Mouse (Mus musculus) CH12F3 (cell line): ENCODE data around the gene Smco4.

Experiments used
- in situ Hi-C: fragments of 300-500 bp; cut with MboI; formaldehyde crosslinking; loops from 2 replicates; pipeline ENCODE4 v1.14.3; 2020; ENCODE audit warnings: low sequenced_read_pairs

The Smco4 gene

DNA sequence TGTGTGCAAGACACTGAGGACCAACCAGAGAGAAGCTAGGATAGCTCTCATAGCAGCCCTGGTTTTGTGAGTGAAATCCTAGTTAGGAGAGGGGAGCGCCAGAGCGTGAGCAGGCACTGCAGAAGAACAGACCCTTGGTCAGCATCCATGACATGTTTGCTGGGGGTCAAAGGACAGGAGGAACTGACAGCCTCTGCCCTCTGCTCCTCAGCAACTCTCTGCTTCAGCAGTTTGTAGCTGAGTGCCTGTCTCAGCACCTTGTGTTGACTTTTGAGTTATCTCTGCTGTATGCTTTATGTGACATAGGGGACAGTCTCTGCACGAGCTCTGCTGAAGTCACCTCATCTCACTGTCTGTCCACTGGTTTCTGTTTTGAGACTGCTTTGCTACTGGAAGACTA, 13.6 kb downstream of the Smco4 start:
- in situ Hi-C loops, result no loop called here

DNA sequence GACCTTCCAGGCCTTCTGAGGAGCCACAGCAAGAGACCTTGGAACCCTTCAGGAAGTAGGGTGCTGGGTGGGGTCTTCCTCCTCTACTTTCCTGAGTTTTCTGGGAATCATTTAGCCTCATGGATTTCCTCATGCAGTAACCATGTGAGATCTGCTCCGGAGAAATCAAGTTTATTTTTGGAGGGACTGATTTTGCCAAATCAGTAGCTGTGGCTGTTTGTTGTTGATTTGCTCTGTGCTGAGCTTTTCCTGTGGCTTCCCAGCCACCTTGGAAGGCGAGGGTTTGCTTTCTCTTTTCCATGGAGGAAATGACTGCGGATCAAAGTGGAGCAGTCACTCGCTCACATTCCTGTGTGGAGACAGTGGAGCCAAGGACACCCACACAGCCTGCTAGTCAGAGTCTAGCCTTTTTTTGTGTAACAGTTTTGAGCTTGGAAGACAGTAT, 14.2 kb downstream of the Smco4 start:
- in situ Hi-C loops, result no loop called here

DNA sequence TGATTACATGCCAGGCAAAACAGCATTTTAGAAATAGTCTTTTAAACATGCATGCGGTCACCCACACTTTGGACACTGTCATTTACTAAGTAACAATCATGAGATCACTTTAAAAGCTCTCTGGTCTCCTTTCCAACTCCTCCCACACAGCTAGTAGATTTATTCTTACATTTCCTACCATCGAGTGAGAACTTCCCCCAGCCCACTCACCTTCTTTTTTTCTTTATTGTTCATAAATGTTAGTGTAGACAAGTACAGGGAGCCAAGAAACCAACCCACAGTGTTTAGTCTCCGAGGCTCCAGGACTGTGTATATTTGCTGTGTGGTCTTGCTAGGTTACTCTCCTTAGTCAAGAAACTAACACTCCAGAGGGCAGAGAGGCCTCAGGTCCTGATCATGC, 16.1 kb downstream of the Smco4 start:
- in situ Hi-C loops, result no loop called here

DNA sequence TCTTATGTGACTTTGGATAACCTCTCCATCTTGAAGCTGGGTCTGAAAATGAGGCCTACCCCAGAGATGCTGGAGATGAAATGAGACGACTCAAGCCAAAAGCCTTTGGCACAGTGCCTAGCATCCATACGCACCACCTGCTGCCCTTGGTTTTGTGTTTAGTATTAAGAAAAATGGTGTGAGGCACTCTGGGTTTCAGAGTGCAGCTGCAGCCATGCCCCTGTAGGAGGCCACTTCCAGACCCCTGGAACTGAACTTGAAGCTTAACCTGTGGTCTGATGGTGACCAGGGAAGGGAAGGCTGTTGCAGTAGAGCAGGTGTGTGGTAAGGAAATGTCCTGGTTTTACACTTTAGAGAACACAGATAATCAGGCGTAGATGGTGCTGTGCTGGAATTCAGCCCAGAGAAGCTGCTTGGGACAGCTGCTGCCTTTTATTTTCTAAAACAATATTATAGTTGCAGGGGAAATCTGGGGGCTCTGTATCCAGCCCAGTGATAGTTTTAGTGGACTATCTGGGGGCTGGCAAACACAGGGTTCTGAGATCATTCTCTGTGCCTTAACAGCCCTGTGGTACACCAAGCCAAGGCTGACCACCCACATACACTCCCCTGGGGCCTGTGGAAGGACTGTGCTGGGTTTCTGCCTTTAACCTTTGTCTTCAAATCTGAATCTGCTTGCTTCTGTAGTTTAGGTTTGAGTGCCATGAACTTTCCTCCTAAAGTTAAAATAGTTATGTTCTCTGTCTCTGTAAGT, 17.5 kb downstream of the Smco4 start:
- in situ Hi-C loops, result no loop called here

DNA sequence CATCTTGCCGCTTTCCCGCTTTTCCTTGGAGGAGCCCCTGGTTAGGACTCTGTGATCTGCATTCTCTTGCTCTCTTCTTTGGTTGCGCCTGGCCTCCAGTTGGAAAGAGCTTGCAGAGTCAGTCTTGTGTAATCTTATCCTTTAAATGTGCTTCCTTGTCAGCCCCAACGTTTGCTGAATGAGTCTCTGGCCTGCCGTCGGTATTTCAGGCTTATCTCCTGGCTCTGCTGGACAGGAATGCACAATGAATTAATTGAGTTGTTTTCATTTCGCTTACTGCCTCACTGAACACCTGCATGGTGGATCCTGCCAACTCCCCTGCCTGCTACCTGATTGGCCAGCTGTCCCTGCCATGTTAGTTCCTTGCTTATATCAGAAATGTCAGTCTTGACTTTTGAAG, 19.7 kb downstream of the Smco4 start:
- in situ Hi-C loops, result no loop called here

DNA sequence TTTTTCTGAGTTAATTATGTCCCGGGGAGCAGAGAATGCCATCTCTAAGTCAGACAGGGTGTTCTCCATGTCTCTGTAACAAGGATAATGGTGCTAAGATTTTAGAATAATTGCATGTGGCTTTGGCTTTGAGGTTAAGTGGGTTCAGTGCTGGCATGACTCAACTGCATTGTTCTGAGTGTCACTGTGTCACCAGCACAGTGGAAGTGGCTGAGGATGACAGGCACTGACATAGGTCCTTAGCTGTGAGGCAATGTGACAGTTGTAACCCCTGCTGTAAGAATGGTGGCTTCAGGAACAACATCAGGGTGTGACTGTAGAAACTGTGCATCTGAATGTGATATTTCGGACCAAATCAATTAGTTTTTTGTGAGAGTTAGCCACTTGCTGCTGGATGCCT, 22.8 kb downstream of the Smco4 start:
- in situ Hi-C loops, result no loop called here

DNA sequence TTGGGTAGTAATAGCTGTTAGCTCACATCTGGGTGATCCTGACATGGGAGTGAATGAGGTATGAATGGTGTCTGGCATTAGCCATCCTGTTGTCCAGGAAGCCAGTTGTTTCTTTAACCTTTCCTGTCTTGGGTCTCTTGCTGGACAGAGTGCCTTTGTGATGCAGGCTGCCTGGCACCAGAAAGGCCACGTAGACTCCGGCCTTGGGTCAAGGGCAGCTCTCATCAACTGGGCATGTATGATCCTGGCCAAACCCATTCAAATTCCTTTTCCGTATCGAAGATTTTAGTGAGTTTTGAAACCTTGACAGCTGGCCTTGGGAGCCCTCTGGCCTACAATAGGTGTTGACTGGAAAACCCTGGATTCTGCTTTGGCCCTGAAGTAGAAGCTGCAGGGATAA, 24.7 kb downstream of the Smco4 start:
- in situ Hi-C loops, result no loop called here

DNA sequence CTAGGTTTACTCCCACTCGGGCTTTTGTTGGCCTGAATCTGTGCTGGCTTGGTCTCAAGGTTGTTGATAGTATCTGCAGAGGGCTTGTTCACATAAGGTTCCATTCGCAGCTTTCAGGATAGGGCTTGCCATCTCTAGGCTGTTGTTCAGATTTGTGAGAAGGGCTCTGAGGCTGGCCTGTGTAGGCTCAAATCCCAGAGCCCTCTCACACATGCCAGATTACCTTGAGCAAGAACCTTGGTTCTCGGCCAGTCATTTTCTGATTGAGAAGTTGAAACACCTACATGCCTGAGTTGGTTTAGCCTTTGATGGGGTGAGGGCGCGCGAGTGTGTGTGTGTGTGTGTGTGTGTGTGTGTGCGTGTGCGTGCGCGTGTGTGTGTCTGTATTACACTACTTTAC, 29.1 kb downstream of the Smco4 start:
- in situ Hi-C loops, result no loop called here

DNA sequence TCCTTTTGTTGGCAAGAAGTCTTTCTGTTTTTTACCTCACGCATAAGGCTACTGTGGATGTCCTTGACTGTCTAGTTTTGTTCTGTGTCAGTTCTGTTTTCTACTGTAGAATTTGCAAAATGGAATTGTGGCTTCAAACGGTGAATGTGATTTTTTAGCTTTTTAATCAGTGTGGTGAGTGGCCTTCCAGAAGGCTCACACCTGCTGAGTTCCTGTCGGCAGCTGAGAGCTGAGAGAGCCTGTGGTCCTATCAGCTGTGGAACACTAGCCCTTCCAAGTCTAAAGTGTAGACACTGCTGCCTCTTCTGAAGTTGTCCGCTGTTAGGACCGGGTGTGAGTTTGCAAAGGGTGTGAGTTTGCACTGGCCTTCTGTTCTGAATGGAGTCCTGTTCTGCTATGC, 29.7 kb downstream of the Smco4 start:
- in situ Hi-C loops, result no loop called here

DNA sequence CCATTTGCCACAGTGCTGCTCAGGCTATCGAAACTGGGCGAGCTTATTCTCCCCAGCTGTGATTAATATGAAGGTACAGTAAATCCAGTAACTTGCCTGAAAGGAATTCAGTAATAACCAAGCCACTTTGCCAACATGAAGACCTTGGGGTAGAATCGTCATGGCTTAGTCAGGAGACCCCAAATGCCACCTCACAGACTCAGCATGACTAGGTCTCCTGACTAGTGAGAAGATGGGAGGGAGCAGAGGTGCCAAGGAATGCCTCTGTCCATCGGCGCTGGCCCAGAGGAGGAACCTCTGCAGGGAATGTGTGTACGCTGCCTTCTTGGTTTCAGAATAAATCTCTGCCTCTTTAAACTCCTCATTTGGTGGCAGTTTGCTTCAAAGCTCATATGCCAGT, 30.4 kb downstream of the Smco4 start:
- in situ Hi-C loops, result no loop called here

DNA sequence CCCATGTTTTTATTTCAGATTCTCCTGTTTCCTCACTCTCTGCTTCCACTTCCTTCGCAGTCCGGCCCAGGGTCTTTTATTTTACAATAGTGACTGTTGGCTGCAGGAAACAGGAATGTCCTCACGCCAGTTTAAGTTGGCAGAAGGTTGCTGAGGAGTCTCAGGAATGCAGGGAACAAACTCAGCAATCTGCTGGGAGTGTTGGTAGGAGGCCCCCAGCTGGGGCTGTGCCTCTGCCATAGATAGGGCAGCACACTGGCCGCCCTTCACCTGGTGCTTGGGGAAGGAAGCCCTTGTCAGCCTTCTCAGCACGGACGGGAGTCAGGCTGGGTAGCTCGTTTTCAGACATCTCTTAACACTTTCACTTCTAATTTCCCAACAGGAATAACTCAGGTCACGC, 32.0 kb downstream of the Smco4 start:
- in situ Hi-C loops, result no loop called here

DNA sequence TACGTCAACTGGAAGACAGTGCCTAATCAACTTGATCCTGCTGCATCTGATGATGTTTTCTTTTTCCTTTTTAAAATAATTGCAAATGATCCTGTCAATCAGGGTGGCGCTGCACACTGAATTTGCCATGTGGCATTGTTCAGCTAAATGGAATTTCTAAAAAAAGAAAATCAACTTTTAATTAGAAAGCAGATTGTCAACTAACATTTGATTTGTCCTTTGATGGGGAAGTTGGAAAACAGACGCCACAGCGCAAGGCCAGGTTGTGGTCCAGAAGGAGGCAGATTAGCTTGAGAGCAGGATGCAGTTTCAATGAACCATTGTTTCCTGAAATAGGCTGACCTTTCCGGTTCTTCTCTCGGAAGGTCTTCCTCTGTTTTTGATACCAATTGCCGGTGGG, 33.3 kb downstream of the Smco4 start:
- in situ Hi-C loops, result no loop called here

DNA sequence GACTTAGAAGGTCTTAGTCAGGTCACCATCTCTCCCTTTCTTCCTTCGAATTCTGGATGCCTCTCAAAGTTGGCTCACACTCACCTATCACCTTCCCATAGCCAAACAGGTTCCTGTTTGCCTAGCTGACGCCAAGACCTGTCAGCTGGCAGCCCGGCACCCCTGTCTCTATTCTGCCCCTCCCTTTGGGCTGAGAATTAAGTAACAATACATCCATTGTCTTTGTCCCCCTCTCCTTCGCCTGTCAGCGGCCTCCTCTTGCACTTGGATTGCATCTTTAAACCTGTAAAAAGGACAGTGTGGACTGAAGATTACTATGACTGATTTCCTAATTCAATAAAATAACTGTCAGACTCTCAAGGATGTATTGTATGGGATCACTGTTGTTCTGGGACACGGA, 34.6 kb downstream of the Smco4 start:
- in situ Hi-C loops, result no loop called here

DNA sequence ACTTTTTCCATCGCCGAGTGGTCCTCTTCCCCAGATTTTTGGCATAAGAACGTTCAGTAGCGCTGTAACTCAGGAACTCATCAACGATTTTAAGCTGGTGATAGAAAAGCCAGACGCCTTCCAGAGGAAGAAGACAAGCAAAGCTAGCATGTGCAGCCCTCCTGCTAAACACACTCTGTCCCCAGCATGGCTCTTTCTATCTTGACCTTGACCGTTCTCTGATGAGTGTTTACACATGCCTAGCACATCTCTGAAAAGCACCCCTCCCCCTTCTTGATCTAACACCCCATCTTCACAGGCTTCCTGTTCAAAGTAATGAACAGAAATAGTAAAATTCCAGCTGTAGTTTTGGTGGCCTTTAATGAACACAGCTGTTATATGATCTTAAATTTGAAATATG, 35.1 kb downstream of the Smco4 start:
- in situ Hi-C loops, result no loop called here

DNA sequence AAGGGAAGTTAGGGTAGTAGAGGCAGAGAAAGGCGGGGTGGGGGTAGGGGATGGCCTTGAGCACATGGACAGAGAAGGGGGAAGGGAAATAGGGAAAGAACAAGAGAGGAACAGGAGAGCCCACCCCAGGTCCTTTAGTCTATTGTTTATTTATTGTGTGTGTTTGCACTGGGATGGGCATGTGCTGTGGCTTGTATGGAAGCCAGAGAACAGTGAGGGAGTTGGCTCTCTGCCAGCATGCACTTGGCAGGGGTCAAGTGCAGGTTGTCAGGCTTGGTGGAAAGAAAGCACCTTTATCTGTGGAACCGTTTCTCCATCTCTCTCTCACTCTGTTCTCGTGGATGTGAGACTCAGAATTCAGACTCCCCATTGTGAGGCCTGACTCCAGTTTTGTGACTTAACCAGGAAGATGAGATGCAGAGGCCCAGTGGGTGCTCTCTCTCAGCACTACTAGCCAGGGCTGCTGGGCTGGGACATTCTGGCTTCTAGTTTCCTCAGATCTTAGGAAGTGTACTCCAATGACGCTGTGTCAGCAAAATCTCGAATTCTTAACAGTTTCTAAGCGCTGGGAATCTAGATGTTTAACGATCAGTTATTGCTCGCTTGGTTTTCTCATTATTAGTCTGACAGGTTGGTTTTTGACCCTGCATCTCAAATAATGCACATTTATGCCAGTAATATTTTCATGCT, 36.2 kb downstream of the Smco4 start:
- in situ Hi-C loops, result no loop called here

DNA sequence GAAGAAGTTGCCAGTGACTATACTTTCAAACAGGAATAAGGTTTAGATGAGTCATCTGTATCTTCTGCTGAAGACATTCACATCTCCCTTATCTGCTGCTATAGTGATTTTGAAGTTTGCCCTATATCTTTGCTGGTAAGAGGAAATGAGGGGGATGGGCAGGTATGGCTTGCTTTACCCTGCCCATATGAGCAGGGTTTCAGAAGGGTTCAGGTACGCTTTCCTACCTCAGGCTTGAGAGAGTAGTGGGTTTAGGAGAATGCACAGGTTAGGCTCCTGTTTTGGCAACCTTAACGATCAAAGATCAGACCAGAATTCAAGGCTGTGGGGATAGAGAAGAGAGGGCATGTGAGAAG, 36.7 kb downstream of the Smco4 start:
- in situ Hi-C loops, result loop anchor here (5.0 kb wide), 1 partner anchor 33 kb away; no protein-coding TSS in a partner anchor

DNA sequence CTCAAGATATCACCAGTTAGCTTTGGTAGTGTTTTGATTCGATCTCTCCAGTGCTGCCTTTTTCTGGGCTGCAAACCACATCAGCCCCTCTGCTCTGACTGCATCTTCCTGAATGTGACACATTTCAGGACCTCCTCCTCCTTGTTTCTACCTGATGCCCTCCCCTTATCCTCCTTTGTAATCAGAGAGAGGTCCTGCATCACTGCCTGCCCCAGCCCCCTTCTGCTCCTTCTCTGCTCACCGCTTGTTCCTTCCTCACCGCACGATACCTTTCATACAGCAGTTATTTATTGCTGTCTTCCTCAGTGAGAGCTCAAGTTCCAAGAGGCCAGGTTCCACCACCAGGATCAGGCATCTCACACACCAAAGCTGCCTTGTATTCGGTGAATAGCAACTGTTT, 38.0 kb downstream of the Smco4 start:
- in situ Hi-C loops, result loop anchor here (5.0 kb wide), 1 partner anchor 34 kb away; no protein-coding TSS in a partner anchor

DNA sequence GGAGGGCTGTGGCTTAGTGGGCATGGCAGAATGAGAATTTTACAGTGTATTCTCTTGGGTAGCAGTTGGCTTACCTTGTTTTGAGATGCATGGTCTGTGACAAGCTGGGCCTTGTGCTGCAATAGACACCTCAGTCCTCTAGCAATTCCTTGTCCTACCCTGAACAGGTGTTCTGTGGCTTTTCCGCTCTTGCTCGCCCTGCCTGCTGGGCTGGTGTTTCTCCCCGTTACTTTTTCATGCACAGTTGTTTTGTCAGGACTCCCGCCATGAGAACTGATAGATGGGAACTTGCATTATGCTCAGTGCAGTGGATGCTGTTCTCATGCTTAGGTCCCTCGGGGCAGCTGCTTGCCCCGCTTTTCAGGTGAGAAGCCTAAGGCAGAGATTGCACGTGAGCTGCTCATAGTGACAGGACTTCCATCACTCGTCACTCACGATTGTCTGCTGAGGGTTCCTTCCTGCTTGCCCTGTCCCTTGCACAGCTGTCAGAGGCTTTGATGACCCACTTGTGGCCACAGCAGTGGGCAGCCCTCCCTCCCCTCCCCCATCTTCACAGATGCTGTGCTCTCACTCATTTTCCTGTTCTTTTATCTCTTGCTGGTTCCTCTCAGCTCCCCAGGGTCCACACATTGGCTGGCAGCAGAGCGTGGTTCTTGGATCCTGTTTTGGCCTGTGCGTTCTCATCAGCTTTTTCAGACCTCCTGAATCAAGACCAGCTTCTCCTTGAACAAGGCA, 40.3 kb downstream of the Smco4 start:
- in situ Hi-C loops, result loop anchor here (5.0 kb wide), 1 partner anchor 36 kb away; no protein-coding TSS in a partner anchor

DNA sequence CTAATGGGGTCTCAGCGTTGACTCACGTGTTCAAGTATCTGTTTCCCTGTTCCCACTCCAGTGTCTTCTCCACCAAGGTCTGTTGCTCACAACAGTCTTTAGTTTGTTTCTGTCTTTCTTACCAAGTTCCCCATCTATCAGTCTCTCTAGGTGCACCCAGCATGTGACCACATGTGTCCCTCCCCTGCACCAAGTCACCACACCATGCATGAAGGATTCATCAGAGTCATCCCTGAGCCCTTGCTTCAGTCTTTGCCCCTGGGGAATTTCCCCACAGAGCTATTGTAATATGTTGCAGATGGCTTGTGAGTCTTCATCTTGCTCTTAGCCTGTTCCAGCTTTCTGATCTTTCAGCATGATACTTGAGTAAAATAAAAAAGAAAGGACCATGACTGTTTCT, 40.9 kb downstream of the Smco4 start:
- in situ Hi-C loops, result loop anchor here (5.0 kb wide), 1 partner anchor 37 kb away; no protein-coding TSS in a partner anchor

DNA sequence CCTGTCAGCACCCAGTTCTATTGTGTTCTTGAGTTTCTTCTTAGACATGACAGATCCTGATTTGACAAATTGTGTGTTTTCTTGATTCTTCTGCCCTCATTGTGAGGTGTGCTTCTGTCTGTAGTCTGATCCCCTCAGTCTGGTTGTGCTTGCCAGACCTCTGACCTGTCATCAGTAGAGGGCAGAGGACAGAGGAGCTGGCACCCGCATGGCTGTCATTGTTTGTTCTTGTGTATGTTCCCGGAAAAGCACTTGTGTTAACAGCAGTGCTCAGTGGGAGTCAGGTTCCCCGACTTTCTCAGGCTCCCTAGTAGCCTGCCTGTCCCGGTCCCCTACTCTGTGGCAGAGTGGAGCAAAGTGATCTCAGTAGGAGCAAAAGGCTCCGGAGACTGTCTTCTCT, 42.2 kb downstream of the Smco4 start:
- in situ Hi-C loops, result no loop called here

DNA sequence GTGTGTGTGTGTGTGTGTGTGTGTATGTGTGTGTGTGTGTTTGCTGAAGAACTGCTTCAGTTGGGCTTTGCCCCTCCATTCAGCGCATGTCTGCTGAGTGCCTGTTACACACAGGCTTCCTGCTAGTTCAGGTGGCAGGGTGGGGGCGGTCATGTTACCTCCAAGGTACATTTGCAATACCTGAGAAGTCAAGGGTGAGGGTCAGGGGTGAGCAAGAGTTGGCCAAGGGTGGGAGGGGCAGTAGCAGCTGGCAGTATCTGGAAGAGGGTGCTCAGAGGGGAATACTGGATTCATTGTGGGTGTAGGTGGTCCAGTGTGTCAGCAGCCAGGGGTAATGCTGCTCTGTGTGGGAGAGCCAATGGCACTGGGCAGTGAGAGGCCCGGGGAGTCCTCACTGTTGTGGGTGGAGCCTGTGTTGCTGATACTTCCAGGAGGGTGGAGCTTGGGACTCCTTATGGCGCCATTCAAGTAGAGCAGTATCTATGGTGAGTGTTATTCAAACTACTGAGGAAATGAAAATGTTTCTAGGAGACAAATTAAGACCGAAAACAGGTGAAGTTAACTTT, 43.7 kb downstream of the Smco4 start:
- in situ Hi-C loops, result no loop called here
